Mouse (Mus musculus) liver, postnatal 0 days (tissue): ENCODE measurements at regions not wholly inside any gene's neighbourhood (a gene's known extent, or its start where the extent isn't known, plus 50 kb on each side); places are given as distances from the start of the nearest gene placed in this dataset.
"Not testable (repeated sequence)": the region's sequence is repeated elsewhere in the genome, so short reads cannot be mapped to it uniquely, and the experiment has no call there.

Experiments used
- CTCF ChIP-seq: sonication (generic); IDR thresholded peaks from 2 replicates; pipeline ENCODE4 v1.5.1; 2016; ENCODE audit warnings: antibody characterized with exemption, low read depth
- EP300 ChIP-seq: IDR thresholded peaks from 2 replicates; pipeline ENCODE4 v1.6.1; 2016; ENCODE audit warnings: antibody characterized with exemption, low read depth, mild to moderate bottlenecking

- not testable (repeated sequence) for TF ChIP-seq EP300, CTCF
These were observed 86.3 kb downstream of the Xrcc2 start for GRCm38 (mm10) chr5:25619337-25619736.
